Mouse (Mus musculus): ENCODE data around the gene Fam163a. TPM values are rescaled to one million over a fixed set of nuclear protein-coding genes. Genes with fewer than 3 reads are reported as not detected.

Fam163a gene
- polyA plus RNA-seq, 1 experiment = not detected

- Histone ChIP-seq H3K4me3 (ENCODE audit: insufficient read depth, low read depth, low read length) (peak overlapping the region; percentile 56), H3K4me1 (ENCODE audit: control insufficient read depth, insufficient read depth, insufficient read length, low read length) (peaks cover 2% of the 10 kb centered on the region; the same call in 1 of the 2 replicates), H3K27ac (replicated peaks; ENCODE audit: low read depth, low read length) (peak overlapping the region; percentile 96)
These were observed 167.7 kb downstream of the Fam163a start for GRCm38 (mm10) chr1:156037144-156037583.

GRCm38 (mm10) chr1:156035930-156036737 is 168.7 kb downstream of the Fam163a start, which contains the start of gene Tor1aip1:
Gene Tor1aip1 (minus strand): TSS chr1:156036480.
- Histone ChIP-seq H3K27ac (replicated peaks; ENCODE audit: low read depth, low read length) (peak within 1 kb of the TSS; percentile 97), H3K4me1 (ENCODE audit: control insufficient read depth, insufficient read depth, insufficient read length, low read length) (peaks cover 2% of the 10 kb centered on the region; the same call in 1 of the 2 replicates), H3K4me3 (ENCODE audit: insufficient read depth, low read depth, low read length) (peak within 1 kb of the TSS; percentile 74)

- Histone ChIP-seq H3K27ac (replicated peaks; ENCODE audit: low read depth, low read length) (peak within 1 kb of the TSS; percentile 97), H3K4me3 (ENCODE audit: insufficient read depth, low read depth, low read length) (peak within 1 kb of the TSS; percentile 74), H3K4me1 (ENCODE audit: control insufficient read depth, insufficient read depth, insufficient read length, low read length) (peaks cover 2% of the 10 kb centered on the region; the same call in 1 of the 2 replicates)
These were observed 169.4 kb downstream of the Fam163a start, which contains the start of gene Tor1aip2 for GRCm38 (mm10) chr1:156035269-156035929. Gene Tor1aip2 (plus strand): TSS chr1:156035403.

GRCm38 (mm10) chr1:156034661-156035060 is 170.2 kb downstream of the Fam163a start:
- no peak overlapping the region for H3K27ac ChIP-seq (replicated peaks; ENCODE audit: low read depth, low read length)
- H3K4me1 ChIP-seq (ENCODE audit: control insufficient read depth, insufficient read depth, insufficient read length, low read length) = peaks cover 2% of the 10 kb centered on the region; the same call in 1 of the 2 replicates
- H3K4me3 ChIP-seq (ENCODE audit: insufficient read depth, low read depth, low read length) = peak overlapping the region; percentile 74

GRCm38 (mm10) chr1:156033921-156034320 is 170.9 kb downstream of the Fam163a start:
- peaks cover 2% of the 10 kb centered on the region; the same call in 1 of the 2 replicates for H3K4me1 ChIP-seq (ENCODE audit: control insufficient read depth, insufficient read depth, insufficient read length, low read length)
- peak overlapping the region; percentile 5; the same call in 1 of the 2 replicates for H3K4me3 ChIP-seq (ENCODE audit: insufficient read depth, low read depth, low read length)
- H3K27ac ChIP-seq (replicated peaks; ENCODE audit: low read depth, low read length) = no peak overlapping the region

- H3K4me1 ChIP-seq (ENCODE audit: control insufficient read depth, insufficient read depth, insufficient read length, low read length) = no peaks in the 10 kb centered on the region
- H3K27ac ChIP-seq (replicated peaks; ENCODE audit: low read depth, low read length) = no peak overlapping the region
- H3K4me3 ChIP-seq (ENCODE audit: insufficient read depth, low read depth, low read length) = no peak overlapping the region
These were observed 176.4 kb downstream of the Fam163a start for GRCm38 (mm10) chr1:156028340-156028975.

GRCm38 (mm10) chr1:156027849-156028248 is 177.0 kb downstream of the Fam163a start:
- H3K4me3 ChIP-seq (ENCODE audit: insufficient read depth, low read depth, low read length) = no peak overlapping the region
- no peaks in the 10 kb centered on the region for H3K4me1 ChIP-seq (ENCODE audit: control insufficient read depth, insufficient read depth, insufficient read length, low read length)
- no peak overlapping the region for H3K27ac ChIP-seq (replicated peaks; ENCODE audit: low read depth, low read length)

Other genes with a start within 250 kb of the Fam163a start
- gene Cep350, start 231.8 kb downstream of the Fam163a start, polyA plus RNA-seq (2012; ENCODE audit: insufficient read depth, insufficient read length, missing spikeins) = 7.3 and 11.2 TPM in 2 replicates
- 61.1 and 70.9 TPM in 2 replicates for gene Tor1aip2, start 169.6 kb downstream of the Fam163a start, polyA plus RNA-seq (2012; ENCODE audit: insufficient read depth, insufficient read length, missing spikeins)
- gene Tor1aip1, start 168.5 kb downstream of the Fam163a start, polyA plus RNA-seq (2012; ENCODE audit: insufficient read depth, insufficient read length, missing spikeins) = 52.9 and 65.1 TPM in 2 replicates
- not detected in 2 replicates for gene Tdrd5, start 98.6 kb upstream of the Fam163a start, polyA plus RNA-seq (2012; ENCODE audit: insufficient read depth, insufficient read length, missing spikeins)
- gene Nphs2, start 105.7 kb upstream of the Fam163a start, polyA plus RNA-seq (2012; ENCODE audit: insufficient read depth, insufficient read length, missing spikeins) = not detected in 2 replicates
- 882 and 957 TPM in 2 replicates for gene Gm2000, start 161.0 kb upstream of the Fam163a start, polyA plus RNA-seq (2012; ENCODE audit: insufficient read depth, insufficient read length, missing spikeins)
- gene Axdnd1, start 216.1 kb upstream of the Fam163a start, polyA plus RNA-seq (2012; ENCODE audit: insufficient read depth, insufficient read length, missing spikeins) = not detected in 2 replicates

Data from brown adipose tissue, adult 24 weeks (tissue).